Mouse (Mus musculus) midbrain, embryonic 16.5 days (tissue): ENCODE data around the gene Tlx2. TPM values are rescaled to one million over a fixed set of nuclear protein-coding genes. Genes with fewer than 3 reads are reported as not detected.

ENCODE experiments used
- ATAC-seq: fragments of 200-750 bp; cut with Nextera tagmentation; 2 replicates; pipeline ENCODE4 v1.8.0; 2017; ENCODE audit warnings: moderate TSS enrichment
- H3K27ac ChIP-seq: fragments of 300-500 bp; sonication (generic); 2 replicates; pipeline ENCODE4 v1.5.1; 2014; ENCODE audit warnings: mild to moderate bottlenecking, low read length, mixed read lengths
- H3K27me3 ChIP-seq: fragments of 300-500 bp; sonication (generic); 2 replicates; pipeline ENCODE4 v1.6.1; 2014; ENCODE audit warnings: low read depth, low read length, mixed read lengths; ENCODE audit not compliant: control insufficient read depth, insufficient read depth
- H3K36me3 ChIP-seq: fragments of 300-500 bp; sonication (generic); 2 replicates; pipeline ENCODE4 v1.6.1; 2014; ENCODE audit warnings: mild to moderate bottlenecking, low read length, moderate library complexity, mixed read lengths; ENCODE audit not compliant: control insufficient read depth, insufficient read depth
- H3K4me1 ChIP-seq: fragments of 300-500 bp; sonication (generic); 2 replicates; pipeline ENCODE4 v1.6.1; 2014; ENCODE audit warnings: mild to moderate bottlenecking, low read length, mixed read lengths; ENCODE audit not compliant: control insufficient read depth, insufficient read depth
- H3K4me2 ChIP-seq: fragments of 300-500 bp; sonication (generic); 2 replicates; pipeline ENCODE4 v1.6.1; 2014; ENCODE audit warnings: mild to moderate bottlenecking, low read length, mixed read lengths
- H3K4me3 ChIP-seq: fragments of 300-500 bp; sonication (generic); 2 replicates; pipeline ENCODE4 v1.5.1; 2014; ENCODE audit warnings: low read depth, mild to moderate bottlenecking, low read length, moderate library complexity, mixed read lengths
- H3K9ac ChIP-seq: fragments of 300-500 bp; sonication (generic); 2 replicates; pipeline ENCODE4 v1.6.1; 2014; ENCODE audit warnings: low read depth, low read length, mixed read lengths
- H3K9me3 ChIP-seq: fragments of 300-500 bp; sonication (generic); replicated peaks from 2 replicates; pipeline ENCODE4 v1.6.1; 2014; ENCODE audit warnings: mild to moderate bottlenecking, low read length, mixed read lengths; ENCODE audit not compliant: control insufficient read depth, poor library complexity, severe bottlenecking
- WGBS: fragments of 180-500 bp; shearing (Covaris S2); extraction: QIAGEN DNeasy Blood & Tissue Kit; methylation state at CpG from one replicate; pipeline ENCODE4 v1.1.7; 2014; 5-methylcytosine and 5-hydroxymethylcytosine counted together
- polyA plus RNA-seq: library from polyadenylated mRNA; unstranded; fragments of >200 nt; fragmentation: Nextera tagmentation; extraction: Ambion mirVana; gene quantifications from 2 replicates; pipeline ENCODE4 v1.2.1, GENCODE M21; 2015

The Tlx2 gene
- polyA plus RNA-seq, 1 experiment from 2014 or later: not detected

DNA sequence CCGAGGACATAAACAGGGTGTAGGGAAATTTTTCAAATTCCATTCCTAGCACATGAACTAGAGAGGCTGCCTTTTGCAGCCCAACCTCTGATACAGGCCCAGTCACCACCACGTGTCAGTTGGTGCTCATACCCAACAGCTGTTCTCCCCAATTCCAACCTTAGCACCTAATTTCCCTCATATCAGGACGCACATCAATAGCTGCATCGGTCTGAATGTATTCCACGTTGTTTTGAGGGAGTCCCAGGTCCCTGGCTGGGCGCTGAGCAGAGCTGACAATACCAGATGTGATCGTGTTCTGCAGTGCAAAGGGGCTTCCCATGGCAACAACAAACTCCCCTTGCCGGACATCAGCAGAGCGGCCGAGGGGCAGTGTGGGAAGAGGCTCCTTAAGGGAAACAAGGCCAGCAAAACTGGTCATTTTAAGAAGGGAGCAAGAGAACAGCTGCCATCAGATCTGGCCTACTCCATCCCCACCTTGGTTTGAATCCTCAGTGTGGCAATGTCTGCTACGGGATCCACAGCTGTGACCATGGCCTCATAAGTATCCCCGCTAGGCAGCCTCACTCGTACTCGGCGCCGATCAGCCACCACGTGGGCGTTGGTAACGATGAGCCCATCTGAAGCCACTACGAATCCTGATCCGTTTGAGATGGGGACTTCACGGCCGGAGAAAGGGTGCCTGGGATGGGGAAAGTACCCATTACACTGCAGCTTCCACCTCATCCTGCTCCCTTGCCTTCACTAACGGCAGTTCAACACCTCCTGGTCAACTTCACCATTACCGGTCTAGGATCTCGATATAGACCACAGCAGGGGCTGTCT is 16.7 kb downstream of the Tlx2 start:
- H3K9me3 ChIP-seq: no peaks in the 10 kb centered on the region
- peak; percentile 10; the same call in 1 of the 2 replicates for ATAC-seq
- peak overlapping the region; percentile 100 for H3K4me3 ChIP-seq
- H3K36me3 ChIP-seq: peaks cover 18% of the 10 kb centered on the region; the same call in 1 of the 2 replicates
- peaks cover 24% of the 10 kb centered on the region for H3K4me1 ChIP-seq
- H3K4me2 ChIP-seq: peak overlapping the region; percentile 83
- H3K27me3 ChIP-seq: no peaks in the 10 kb centered on the region
- H3K27ac ChIP-seq: peak overlapping the region; percentile 87
- peak overlapping the region; percentile 96 for H3K9ac ChIP-seq
- 3% methylated on average over 26 of the region's 26 CpGs for WGBS

- peaks cover 11% of the 10 kb centered on the region for H3K4me1 ChIP-seq
- peaks cover 11% of the 10 kb centered on the region; the same call in 1 of the 2 replicates for H3K36me3 ChIP-seq
- H3K4me2 ChIP-seq: no peak overlapping the region
- ATAC-seq: no peak
- 76% methylated on average over 10 of the region's 10 CpGs for WGBS
- no peak overlapping the region for H3K4me3 ChIP-seq
- no peak overlapping the region for H3K27ac ChIP-seq
- H3K27me3 ChIP-seq: no peaks in the 10 kb centered on the region
- H3K9me3 ChIP-seq: no peaks in the 10 kb centered on the region
- no peak overlapping the region for H3K9ac ChIP-seq
Observed at GRCm38 (mm10) chr6:83049367-83049766, 20.7 kb downstream of the Tlx2 start.

- Histone ChIP-seq H3K27me3 (no peaks in the 10 kb centered on the region), H3K9me3 (no peaks in the 10 kb centered on the region), H3K4me2 (no peak overlapping the region), H3K4me1 (no peaks in the 10 kb centered on the region), H3K36me3 (no peaks in the 10 kb centered on the region), H3K27ac (no peak overlapping the region), H3K4me3 (no peak overlapping the region), H3K9ac (no peak overlapping the region)
- WGBS: 84% methylated on average over 9 of the region's 9 CpGs
- ATAC-seq: no peak
Observed at GRCm38 (mm10) chr6:83044742-83045141, 25.4 kb downstream of the Tlx2 start.

DNA sequence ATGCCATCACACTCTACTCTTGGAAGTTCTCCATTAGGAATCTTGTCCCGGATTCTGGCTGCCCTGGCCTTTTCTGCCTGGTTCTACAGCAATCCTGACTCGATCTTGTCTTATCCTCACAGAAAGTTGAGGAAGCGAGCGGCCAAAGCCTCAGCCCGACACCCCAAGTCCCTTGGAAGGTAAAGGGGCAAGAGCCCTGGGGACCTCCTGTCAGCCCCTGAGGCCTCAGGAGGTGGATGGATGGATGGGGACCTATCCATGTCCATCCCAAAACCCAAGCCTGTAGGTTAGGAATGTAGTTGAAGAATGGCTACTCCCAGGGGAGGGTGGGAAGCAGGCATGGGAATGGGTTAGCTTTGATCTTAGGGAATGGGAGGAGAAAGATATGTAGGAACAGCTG is 26.1 kb downstream of the Tlx2 start:
- Histone ChIP-seq H3K27me3 (no peaks in the 10 kb centered on the region), H3K9ac (no peak overlapping the region), H3K4me3 (no peak overlapping the region), H3K27ac (no peak overlapping the region), H3K9me3 (no peaks in the 10 kb centered on the region), H3K4me1 (no peaks in the 10 kb centered on the region), H3K4me2 (no peak overlapping the region), H3K36me3 (no peaks in the 10 kb centered on the region)
- no peak for ATAC-seq
- 92% methylated on average over 5 of the region's 5 CpGs for WGBS

DNA sequence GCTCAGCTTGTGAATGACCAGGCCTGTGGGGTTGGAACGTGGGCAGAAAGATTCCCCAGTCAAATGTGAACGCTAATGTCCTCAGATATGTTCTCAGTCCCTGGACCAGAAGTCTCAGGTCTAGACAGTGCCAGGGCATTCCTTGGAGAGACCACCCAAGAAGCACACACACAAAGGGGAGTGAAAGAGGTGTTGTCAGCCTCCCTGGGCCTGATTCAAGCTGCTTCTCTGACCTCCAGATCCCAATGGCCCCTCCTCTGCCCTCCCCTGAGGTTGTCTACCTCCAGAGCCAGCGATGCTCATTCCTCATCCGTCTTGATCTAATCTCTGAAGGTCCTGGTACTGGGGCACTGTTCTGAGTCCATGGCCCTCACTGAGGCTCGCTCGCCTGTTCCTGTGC is 26.5 kb downstream of the Tlx2 start:
- Histone ChIP-seq H3K9ac (no peak overlapping the region), H3K9me3 (no peaks in the 10 kb centered on the region), H3K4me2 (no peak overlapping the region), H3K27me3 (no peaks in the 10 kb centered on the region), H3K27ac (no peak overlapping the region), H3K4me3 (no peak overlapping the region), H3K4me1 (no peaks in the 10 kb centered on the region), H3K36me3 (no peaks in the 10 kb centered on the region)
- no peak for ATAC-seq
- WGBS: 70% methylated on average over 6 of the region's 6 CpGs

- Histone ChIP-seq H3K9ac (no peak overlapping the region), H3K9me3 (no peaks in the 10 kb centered on the region), H3K4me2 (no peak overlapping the region), H3K4me3 (no peak overlapping the region), H3K27ac (no peak overlapping the region), H3K36me3 (no peaks in the 10 kb centered on the region), H3K27me3 (no peaks in the 10 kb centered on the region), H3K4me1 (0 out of 2 replicates have a peak, but pooled peaks cover 2% of the 10 kb centered on the region)
- WGBS: 82% methylated on average over 5 of the region's 5 CpGs
- ATAC-seq: no peak
Observed at GRCm38 (mm10) chr6:83040601-83041000, 29.5 kb downstream of the Tlx2 start.

GRCm38 (mm10) chr6:83038496-83039012 is 31.5 kb downstream of the Tlx2 start:
- ATAC-seq: peak; percentile 71
- H3K4me3 ChIP-seq: peak overlapping the region; percentile 38
- peak overlapping the region; percentile 77 for H3K4me2 ChIP-seq
- no peaks in the 10 kb centered on the region for H3K9me3 ChIP-seq
- WGBS: 8% methylated on average over 24 of the region's 24 CpGs
- H3K27me3 ChIP-seq: peaks cover 13% of the 10 kb centered on the region
- H3K27ac ChIP-seq: no peak overlapping the region
- peaks cover 6% of the 10 kb centered on the region; the same call in 1 of the 2 replicates for H3K4me1 ChIP-seq
- H3K36me3 ChIP-seq: no peaks in the 10 kb centered on the region
- peak overlapping the region; percentile 59 for H3K9ac ChIP-seq

DNA sequence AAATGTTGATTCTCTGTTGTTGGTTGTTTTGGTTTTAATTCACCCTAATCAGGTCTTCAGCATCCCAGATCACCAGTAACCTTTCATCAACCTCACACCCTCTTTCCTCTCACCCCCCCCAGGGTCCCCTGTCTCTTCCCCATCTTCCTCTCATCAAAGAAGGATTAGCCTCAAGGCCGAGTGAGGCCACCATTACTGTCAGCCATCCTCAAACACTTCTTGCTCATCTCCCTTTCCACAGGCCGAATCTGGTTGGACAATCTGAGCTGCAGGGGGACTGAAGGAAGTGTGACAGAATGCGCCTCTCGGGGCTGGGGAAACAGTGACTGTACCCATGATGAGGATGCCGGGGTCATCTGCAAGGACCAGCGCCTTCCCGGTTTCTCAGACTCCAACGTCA is 32.9 kb downstream of the Tlx2 start:
- H3K4me2 ChIP-seq: no peak overlapping the region
- WGBS: 75% methylated on average over 8 of the region's 8 CpGs
- peaks cover 18% of the 10 kb centered on the region for H3K4me1 ChIP-seq
- no peak overlapping the region for H3K4me3 ChIP-seq
- no peak overlapping the region for H3K27ac ChIP-seq
- peaks cover 18% of the 10 kb centered on the region for H3K27me3 ChIP-seq
- ATAC-seq: no peak
- H3K9me3 ChIP-seq: no peaks in the 10 kb centered on the region
- no peak overlapping the region for H3K9ac ChIP-seq
- H3K36me3 ChIP-seq: no peaks in the 10 kb centered on the region

DNA sequence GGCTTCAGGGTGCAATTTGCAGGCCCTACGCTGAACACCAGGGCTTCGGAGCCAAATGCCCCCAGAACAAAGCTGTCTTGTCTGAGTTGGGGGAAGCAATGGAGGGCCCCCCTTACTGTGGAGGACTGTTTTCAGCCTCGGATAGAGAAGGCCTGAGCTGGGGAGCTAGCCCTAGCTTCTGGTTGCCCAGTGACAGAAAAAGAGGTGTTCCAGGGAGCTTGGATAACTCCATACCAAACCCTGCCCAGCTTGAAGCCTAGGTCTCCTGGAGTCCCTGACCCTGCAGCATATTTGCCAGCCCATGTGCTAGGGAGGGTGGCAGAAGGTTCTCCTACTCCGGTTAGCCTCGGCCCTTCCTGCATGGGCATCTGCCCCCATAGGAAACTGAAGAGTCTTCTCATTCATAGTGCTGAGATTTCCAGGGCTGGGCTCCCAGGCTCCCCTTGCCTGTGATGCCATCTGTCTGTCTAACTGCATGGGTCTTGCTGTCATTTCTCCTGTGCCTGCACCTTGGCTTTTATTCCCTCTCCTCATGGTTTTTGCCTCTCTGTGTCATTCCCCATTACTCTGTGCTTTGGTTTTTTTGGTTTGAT is 35.5 kb downstream of the Tlx2 start:
- H3K27me3 ChIP-seq: peaks cover 25% of the 10 kb centered on the region
- peak overlapping the region; percentile 47; the same call in 1 of the 2 replicates for H3K4me3 ChIP-seq
- no peak overlapping the region for H3K27ac ChIP-seq
- WGBS: 27% methylated on average over 5 of the region's 5 CpGs
- no peak for ATAC-seq
- peaks cover 18% of the 10 kb centered on the region for H3K4me1 ChIP-seq
- peak overlapping the region; percentile 84 for H3K4me2 ChIP-seq
- no peaks in the 10 kb centered on the region for H3K36me3 ChIP-seq
- no peak overlapping the region for H3K9ac ChIP-seq
- no peaks in the 10 kb centered on the region for H3K9me3 ChIP-seq
